Mouse (Mus musculus) liver, embryonic 13.5 days (tissue): Measurements from ENCODE around the gene Rhox4a. TPM values are rescaled to one million over a fixed set of nuclear protein-coding genes. Genes with fewer than 3 reads are reported as not detected.
"Not testable (repeated sequence)": the region's sequence is repeated elsewhere in the genome, so short reads cannot be mapped to it uniquely, and the experiment has no call there.

ENCODE experiments used
- ATAC-seq: fragments of 200-750 bp; cut with Nextera tagmentation; 2 replicates; pipeline ENCODE4 v1.8.0; 2017; ENCODE audit warnings: low read depth, mild to moderate bottlenecking, moderate number of reproducible peaks, moderate library complexity
- DNase-seq: peaks from one replicate; pipeline ENCODE4 v3.0.0; 2022
- H3K27ac ChIP-seq: fragments of 300-500 bp; sonication (generic); 2 replicates; pipeline ENCODE4 v1.5.1; 2015; ENCODE audit warnings: moderate library complexity, mild to moderate bottlenecking, inconsistent platforms
- H3K27me3 ChIP-seq: fragments of 300-500 bp; sonication (generic); 2 replicates; pipeline ENCODE4 v1.6.1; 2015; ENCODE audit warnings: mild to moderate bottlenecking, inconsistent platforms
- H3K36me3 ChIP-seq: fragments of 300-500 bp; sonication (generic); 2 replicates; pipeline ENCODE4 v1.6.1; 2015; ENCODE audit warnings: mild to moderate bottlenecking, inconsistent platforms
- H3K4me1 ChIP-seq: fragments of 300-500 bp; sonication (generic); replicated peaks from 2 replicates; pipeline ENCODE4 v1.6.1; 2015; ENCODE audit warnings: inconsistent platforms
- H3K4me2 ChIP-seq: fragments of 300-500 bp; sonication (generic); 2 replicates; pipeline ENCODE4 v1.6.1; 2015; ENCODE audit warnings: inconsistent platforms, mild to moderate bottlenecking, moderate library complexity
- H3K4me3 ChIP-seq: fragments of 300-500 bp; sonication (generic); replicated peaks from 2 replicates; pipeline ENCODE4 v1.5.1; 2015; ENCODE audit warnings: mild to moderate bottlenecking, inconsistent platforms
- H3K9ac ChIP-seq: fragments of 300-500 bp; sonication (generic); 2 replicates; pipeline ENCODE4 v1.6.1; 2015; ENCODE audit warnings: mild to moderate bottlenecking, inconsistent platforms
- H3K9me3 ChIP-seq: fragments of 300-500 bp; sonication (generic); replicated peaks from 2 replicates; pipeline ENCODE4 v1.6.1; 2016; ENCODE audit warnings: inconsistent platforms
- WGBS: fragments of 180-500 bp; shearing (Covaris S2); methylation state at CpG from one replicate; pipeline ENCODE4 v1.1.7; 2015; ENCODE audit not compliant: insufficient replicate concordance; 5-methylcytosine and 5-hydroxymethylcytosine counted together
- polyA plus RNA-seq: library from polyadenylated mRNA; unstranded; fragments of >200 nt; fragmentation: Nextera tagmentation; extraction: Ambion mirVana; gene quantifications from 2 replicates; pipeline ENCODE4 v1.2.1, GENCODE M21; 2015

Rhox4a gene
- not detected in 2 replicates for polyA plus RNA-seq

DNA sequence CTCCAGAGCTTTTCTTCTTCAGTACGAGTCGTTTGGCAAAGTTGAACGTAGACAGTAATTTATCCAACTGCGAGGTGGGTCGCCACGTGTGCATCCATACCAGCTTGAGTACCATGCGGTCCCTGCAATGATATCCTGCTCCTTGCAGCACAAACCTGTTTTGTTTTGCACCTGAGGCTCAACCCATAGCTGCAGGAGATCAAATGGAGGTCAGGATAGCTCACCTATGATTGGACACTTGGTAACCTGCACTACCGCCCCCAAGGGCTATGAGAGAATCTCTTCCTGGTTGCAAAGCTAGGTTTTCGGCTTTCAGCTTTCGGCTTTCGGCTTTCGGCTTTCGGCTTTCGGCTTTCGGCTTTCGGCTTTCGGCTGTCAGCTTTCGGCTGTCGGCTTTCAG, at the start of gene Rhox4a:
Gene Rhox4a, plus strand, starts transcription at position 301 of the 400 bp plus-strand sequence.
- H3K27me3 ChIP-seq, H3K4me2 ChIP-seq, DNase-seq, H3K4me3 ChIP-seq, ATAC-seq, H3K9ac ChIP-seq, H3K9me3 ChIP-seq, H3K27ac ChIP-seq, H3K36me3 ChIP-seq, H3K4me1 ChIP-seq: not testable (repeated sequence)
- 74% methylated on average over 11 of the region's 19 CpGs for WGBS

DNA sequence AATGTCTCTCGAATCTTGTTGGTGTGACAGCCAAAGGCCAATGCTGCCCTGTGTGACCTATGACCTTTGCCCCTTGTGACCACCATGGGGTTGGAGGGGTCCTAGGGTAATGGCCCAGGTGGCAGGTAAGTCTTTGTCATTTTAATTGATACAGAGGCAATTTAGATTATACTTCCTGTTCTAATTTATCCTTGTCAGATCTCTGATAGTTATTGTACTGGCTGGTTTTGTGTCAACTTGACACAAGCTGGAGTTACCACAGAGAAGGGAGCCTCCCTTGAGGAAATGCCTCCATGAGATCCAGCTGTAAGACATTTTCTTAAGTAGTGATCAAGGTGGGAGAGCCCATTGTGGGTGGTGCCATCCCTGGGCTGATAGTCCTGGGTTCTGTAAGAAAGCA, 43.0 kb upstream of the Rhox4a start, which contains the start of gene Rhox1:
Gene Rhox1, minus strand, starts transcription at position 101 of the 400 bp plus-strand sequence.
- ATAC-seq, result not testable (repeated sequence)

DNA sequence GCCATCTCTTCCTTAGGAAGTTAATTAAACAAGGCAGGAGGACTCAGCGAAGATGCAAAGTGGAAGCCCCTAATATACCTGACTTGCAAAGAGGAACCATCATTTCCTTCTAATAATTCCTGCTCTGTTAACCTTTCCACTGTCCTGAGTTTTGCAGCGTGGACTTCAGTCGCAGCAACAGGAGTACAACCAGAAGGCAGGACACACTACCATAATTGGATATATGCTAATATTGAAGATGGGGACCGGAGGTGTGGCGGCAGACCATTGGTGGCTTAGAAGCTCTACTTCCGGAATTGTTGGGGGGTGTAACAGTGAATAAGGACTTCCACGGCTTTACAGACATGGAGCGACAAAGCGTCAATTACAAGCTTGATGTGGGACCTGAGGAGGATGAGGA, 20.5 kb upstream of the Rhox4a start, which contains the start of gene Rhox2a:
Gene Rhox2a, plus strand, starts transcription at position 301 of the 400 bp plus-strand sequence.
- 89% methylated on average over 3 of the region's 9 CpGs for WGBS
- not testable (repeated sequence) for ATAC-seq

More for the DNA sequence above, 43.0 kb upstream of the Rhox4a start, which contains the start of gene Rhox1:
- H3K9me3 ChIP-seq, H3K36me3 ChIP-seq, H3K9ac ChIP-seq, DNase-seq, H3K4me2 ChIP-seq, H3K4me1 ChIP-seq, H3K27ac ChIP-seq, H3K27me3 ChIP-seq, H3K4me3 ChIP-seq: not testable (repeated sequence)
- WGBS, result 40% methylated on average over 1 of the region's 1 CpGs

DNA sequence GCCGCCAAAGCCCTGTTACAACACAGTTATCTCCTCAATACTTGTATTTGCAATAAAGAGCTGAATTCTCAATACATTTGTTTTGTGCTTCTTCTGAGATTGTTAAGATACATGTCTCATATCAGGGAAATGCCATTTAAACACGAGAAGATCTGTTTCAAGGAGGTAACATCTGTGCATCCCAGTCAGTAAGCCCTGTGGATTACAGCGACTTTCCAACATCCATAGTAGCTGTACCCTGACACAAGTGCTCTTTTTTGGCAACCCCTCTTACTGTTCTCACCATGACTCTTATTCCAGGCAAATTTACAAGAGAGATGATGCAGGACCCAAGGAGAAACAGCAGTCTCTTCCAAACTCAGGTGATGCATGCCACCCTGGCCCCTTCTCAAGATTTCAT, 15.5 kb upstream of the Rhox4a start, which contains the start of gene Rhox3a:
Gene Rhox3a, plus strand, starts transcription at position 301 of the 400 bp plus-strand sequence.
- not testable (repeated sequence) for ATAC-seq

More for the DNA sequence above, 20.5 kb upstream of the Rhox4a start, which contains the start of gene Rhox2a:
- H3K4me2 ChIP-seq, H3K4me1 ChIP-seq, H3K9ac ChIP-seq, H3K36me3 ChIP-seq, DNase-seq, H3K27ac ChIP-seq, H3K9me3 ChIP-seq, H3K27me3 ChIP-seq, H3K4me3 ChIP-seq: not testable (repeated sequence)

More for the DNA sequence above, 15.5 kb upstream of the Rhox4a start, which contains the start of gene Rhox3a:
- not testable (repeated sequence) for H3K36me3 ChIP-seq, H3K27me3 ChIP-seq, DNase-seq, H3K4me3 ChIP-seq, H3K9ac ChIP-seq, H3K4me1 ChIP-seq, H3K9me3 ChIP-seq, H3K27ac ChIP-seq, H3K4me2 ChIP-seq
- 75% methylated on average over 1 of the region's 3 CpGs for WGBS

Other genes with a start within 250 kb of the Rhox4a start
- 0.14 TPM in 1 of 2 replicates, not detected in the other for gene Sowahd, start 216.5 kb upstream of the Rhox4a start, polyA plus RNA-seq
- 514 and 551 TPM in 2 replicates for gene Rpl39, start 179.9 kb upstream of the Rhox4a start, polyA plus RNA-seq
- 13.0 and 14.7 TPM in 2 replicates for gene Upf3b, start 155.0 kb upstream of the Rhox4a start, polyA plus RNA-seq
- 6.8 and 9.8 TPM in 2 replicates for gene Nkap, start 138.5 kb upstream of the Rhox4a start, polyA plus RNA-seq
- gene Akap14, start 96.5 kb upstream of the Rhox4a start, polyA plus RNA-seq, result not detected in 2 replicates
- 227 and 254 TPM in 2 replicates for gene Ndufa1, start 74.2 kb upstream of the Rhox4a start, polyA plus RNA-seq
- gene Rnf113a1, start 74.1 kb upstream of the Rhox4a start, polyA plus RNA-seq, result 3.0 and 3.6 TPM in 2 replicates
- not detected in 2 replicates for gene Gm9, start 54.3 kb upstream of the Rhox4a start, polyA plus RNA-seq
- not detected in 2 replicates for gene Rhox1, start 43.1 kb upstream of the Rhox4a start, polyA plus RNA-seq
- gene Rhox2a, start 20.4 kb upstream of the Rhox4a start, polyA plus RNA-seq, result not detected in 2 replicates
- not detected in 2 replicates for gene Rhox3a, start 15.4 kb upstream of the Rhox4a start, polyA plus RNA-seq
- gene Rhox3a2, start 114.7 kb downstream of the Rhox4a start, polyA plus RNA-seq, result not detected in 2 replicates
- not detected in 2 replicates for gene Rhox4a2, start 125.5 kb downstream of the Rhox4a start, polyA plus RNA-seq
- gene Rhox2b, start 146.7 kb downstream of the Rhox4a start, polyA plus RNA-seq, result not detected in 2 replicates
- not detected in 2 replicates for gene Rhox4b, start 167.2 kb downstream of the Rhox4a start, polyA plus RNA-seq
- not detected in 2 replicates for gene Rhox2c, start 188.3 kb downstream of the Rhox4a start, polyA plus RNA-seq
- gene Rhox3c, start 193.2 kb downstream of the Rhox4a start, polyA plus RNA-seq, result not detected in 2 replicates
- gene Rhox4c, start 215.0 kb downstream of the Rhox4a start, polyA plus RNA-seq, result not detected in 2 replicates
- not detected in 2 replicates for gene Rhox2d, start 228.1 kb downstream of the Rhox4a start, polyA plus RNA-seq
- not detected in 2 replicates for gene Rhox4d, start 249.0 kb downstream of the Rhox4a start, polyA plus RNA-seq